Mouse (Mus musculus) pancreas, adult 10 weeks (tissue): ENCODE measurements around the gene Cep290. TPM values are rescaled to one million over a fixed set of nuclear protein-coding genes. Genes with fewer than 3 reads are reported as not detected.

Experiments
- polyA plus RNA-seq: library from polyadenylated mRNA; stranded (reverse); fragments of 350-450 nt; fragmentation: Illumina TruSeq; extraction: RNeasy Lipid Tissue Mini Kit (QIAGEN cat#74804); gene quantifications from one replicate; pipeline ENCODE4 v1.2.3, GENCODE M21; 2015; ENCODE audit warnings: low read depth, low replicate concordance; ENCODE audit not compliant: insufficient read depth

Cep290 gene
- polyA plus RNA-seq, result 2.1 TPM

GRCm38 (mm10) chr10:100487097-100487978 is at the start of gene Cep290, which contains the start of gene Tmtc3:
Gene Cep290 (plus strand): TSS chr10:100487558.
Gene Tmtc3 (minus strand): TSS chr10:100487350.

GRCm38 (mm10) chr10:100590323-100590722 is 103.0 kb downstream of the Cep290 start, which contains the start of the genes 4930430F08Rik and 1700017N19Rik:
Gene 4930430F08Rik (minus strand): TSS chr10:100590423.
Gene 1700017N19Rik (plus strand): TSS chr10:100590484.

Other genes with a start within 250 kb of the Cep290 start
- not detected for gene Gm4301, start 151.9 kb upstream of the Cep290 start, polyA plus RNA-seq
- gene Gm4302, start 146.7 kb upstream of the Cep290 start, polyA plus RNA-seq, result not detected
- gene Gm4303, start 141.6 kb upstream of the Cep290 start, polyA plus RNA-seq, result not detected
- not detected for gene Gm4305, start 136.5 kb upstream of the Cep290 start, polyA plus RNA-seq
- not detected for gene Gm4307, start 126.2 kb upstream of the Cep290 start, polyA plus RNA-seq
- not detected for gene Gm4312, start 105.0 kb upstream of the Cep290 start, polyA plus RNA-seq
- gene Tmtc3, start 208 bp upstream of the Cep290 start, polyA plus RNA-seq, result 3.2 TPM
- 1.0 TPM for gene 4930430F08Rik, start 102.9 kb downstream of the Cep290 start, polyA plus RNA-seq
- gene 1700017N19Rik, start 102.9 kb downstream of the Cep290 start, polyA plus RNA-seq, result not detected